Mouse (Mus musculus) intestine, postnatal 0 days (tissue): Measurements from ENCODE around the gene Tbc1d9. TPM values are rescaled to one million over a fixed set of nuclear protein-coding genes. Genes with fewer than 3 reads are reported as not detected.

Experiments used
- ATAC-seq: fragments of 200-750 bp; cut with Nextera tagmentation; 2 replicates; pipeline ENCODE4 v1.8.0; 2017; ENCODE audit warnings: mild to moderate bottlenecking, moderate TSS enrichment, moderate library complexity
- H3K27ac ChIP-seq: fragments of 300-500 bp; sonication (generic); 2 replicates; pipeline ENCODE4 v1.5.1; 2014; ENCODE audit warnings: mild to moderate bottlenecking, low read depth, low read length, moderate library complexity
- H3K27me3 ChIP-seq: fragments of 300-500 bp; sonication (generic); replicated peaks from 2 replicates; pipeline ENCODE4 v1.6.1; 2014; ENCODE audit warnings: low read length, mixed read lengths; ENCODE audit not compliant: control insufficient read depth, insufficient read depth
- H3K36me3 ChIP-seq: fragments of 300-500 bp; sonication (generic); 2 replicates; pipeline ENCODE4 v1.6.1; 2014; ENCODE audit warnings: mild to moderate bottlenecking, moderate library complexity; ENCODE audit not compliant: control insufficient read depth, insufficient read depth
- H3K4me1 ChIP-seq: fragments of 300-500 bp; sonication (generic); replicated peaks from 2 replicates; pipeline ENCODE4 v1.6.1; 2014; ENCODE audit warnings: antibody characterized with exemption, low read length, mixed read lengths; ENCODE audit not compliant: control insufficient read depth, insufficient read depth
- H3K4me2 ChIP-seq: fragments of 300-500 bp; sonication (generic); replicated peaks from 2 replicates; pipeline ENCODE4 v1.6.1; 2014; ENCODE audit warnings: low read depth, mild to moderate bottlenecking, moderate library complexity
- H3K4me3 ChIP-seq: fragments of 300-500 bp; sonication (generic); 2 replicates; pipeline ENCODE4 v1.5.1; 2014; ENCODE audit warnings: low read depth, low read length
- H3K9ac ChIP-seq: fragments of 300-500 bp; sonication (generic); 2 replicates; pipeline ENCODE4 v1.6.1; 2014; ENCODE audit warnings: mild to moderate bottlenecking, low read depth, low read length
- H3K9me3 ChIP-seq: fragments of 300-500 bp; sonication (generic); 2 replicates; pipeline ENCODE4 v1.6.1; 2016; ENCODE audit warnings: mixed run types; ENCODE audit not compliant: control insufficient read depth
- CTCF ChIP-seq: sonication (generic); IDR thresholded peaks from 2 replicates; pipeline ENCODE4 v1.5.1; 2016; ENCODE audit warnings: low read depth, mild to moderate bottlenecking, control low read depth, antibody characterized with exemption, moderate library complexity
- WGBS: fragments of 180-500 bp; shearing (Covaris S2); extraction: QIAGEN DNeasy Blood & Tissue Kit; methylation state at CpG from one replicate; pipeline ENCODE4 v1.1.7; 2014; 5-methylcytosine and 5-hydroxymethylcytosine counted together
- polyA plus RNA-seq: library from polyadenylated mRNA; unstranded; fragments of >200 nt; fragmentation: Nextera tagmentation; extraction: Ambion mirVana; gene quantifications from 2 replicates; pipeline ENCODE4 v1.2.1, GENCODE M21; 2015

Gene Tbc1d9
- polyA plus RNA-seq, 1 experiment from 2014 or later, result 1.7 TPM

DNA sequence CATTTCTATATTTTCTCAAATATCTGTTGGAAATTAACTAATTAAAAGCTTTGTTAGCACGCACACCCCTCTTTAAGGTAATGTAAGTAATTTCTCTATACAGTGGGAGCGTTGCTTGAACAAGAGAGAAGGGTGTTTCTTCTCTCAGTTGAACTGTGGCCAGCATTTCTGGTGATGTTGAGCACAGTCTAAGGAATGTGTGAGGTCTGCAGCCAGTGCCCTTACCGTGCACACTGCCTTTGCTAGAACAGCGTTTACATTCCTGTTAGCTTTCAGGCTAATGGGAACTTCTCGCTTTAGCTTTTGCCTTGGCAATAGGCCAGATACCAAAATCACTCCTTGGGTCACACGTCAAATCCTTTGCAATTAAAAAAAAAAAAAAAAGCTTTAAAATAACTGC is 21.2 kb downstream of the Tbc1d9 start:
- Histone ChIP-seq H3K27ac (no peak overlapping the region), H3K27me3 (no peaks in the 10 kb centered on the region), H3K36me3 (no peaks in the 10 kb centered on the region), H3K4me2 (no peak overlapping the region), H3K9me3 (no peaks in the 10 kb centered on the region), H3K9ac (no peak overlapping the region), H3K4me1 (peaks cover 8% of the 10 kb centered on the region; the same call in 1 of the 2 replicates), H3K4me3 (no peak overlapping the region)
- ATAC-seq, result no peak
- TF ChIP-seq CTCF, result no peak
- 37% methylated on average over 6 of the region's 6 CpGs for WGBS

DNA sequence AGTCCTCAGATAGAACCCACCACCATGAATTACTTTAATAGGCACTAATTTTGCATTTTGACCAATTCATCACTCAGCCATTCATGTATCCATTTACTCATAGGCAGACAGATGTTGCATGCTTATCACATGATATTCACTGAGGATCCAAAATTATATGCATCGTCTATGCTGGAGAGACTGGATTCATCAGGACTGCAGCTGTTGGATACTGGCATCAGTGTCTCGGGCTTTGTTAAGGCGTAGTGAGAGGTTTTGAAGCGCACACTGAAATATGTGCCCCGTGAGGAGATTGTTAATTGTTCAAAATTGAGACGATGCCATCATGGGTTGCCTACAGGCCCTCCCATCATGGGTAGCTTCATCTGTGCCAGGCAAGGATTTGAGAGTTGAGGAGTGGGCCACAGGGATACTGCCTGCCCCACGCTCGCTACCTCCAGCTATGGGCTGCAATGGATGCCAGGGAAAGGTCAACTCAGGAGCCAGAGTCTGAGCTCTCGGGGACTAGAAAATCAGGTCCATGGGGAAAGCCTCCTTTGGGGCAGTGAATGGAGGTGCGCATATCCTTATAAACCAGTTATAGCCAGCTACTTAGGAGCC is 22.3 kb downstream of the Tbc1d9 start:
- Histone ChIP-seq H3K4me1 (peaks cover 8% of the 10 kb centered on the region; the same call in 1 of the 2 replicates), H3K4me3 (no peak overlapping the region), H3K4me2 (no peak overlapping the region), H3K27ac (no peak overlapping the region), H3K9ac (no peak overlapping the region), H3K27me3 (no peaks in the 10 kb centered on the region), H3K9me3 (no peaks in the 10 kb centered on the region), H3K36me3 (no peaks in the 10 kb centered on the region)
- no peak for TF ChIP-seq CTCF
- 89% methylated on average over 10 of the region's 10 CpGs for WGBS
- ATAC-seq, result no peak

GRCm38 (mm10) chr8:83189538-83190095 is 24.5 kb downstream of the Tbc1d9 start:
- no peak overlapping the region for H3K9ac ChIP-seq
- TF ChIP-seq CTCF, result no peak
- H3K36me3 ChIP-seq, result no peaks in the 10 kb centered on the region
- no peaks in the 10 kb centered on the region for H3K4me1 ChIP-seq
- ATAC-seq, result peak; percentile 86
- WGBS, result 37% methylated on average over 4 of the region's 4 CpGs
- H3K27ac ChIP-seq, result no peak overlapping the region
- H3K27me3 ChIP-seq, result no peaks in the 10 kb centered on the region
- no peak overlapping the region for H3K4me3 ChIP-seq
- H3K4me2 ChIP-seq, result no peak overlapping the region
- no peaks in the 10 kb centered on the region for H3K9me3 ChIP-seq

DNA sequence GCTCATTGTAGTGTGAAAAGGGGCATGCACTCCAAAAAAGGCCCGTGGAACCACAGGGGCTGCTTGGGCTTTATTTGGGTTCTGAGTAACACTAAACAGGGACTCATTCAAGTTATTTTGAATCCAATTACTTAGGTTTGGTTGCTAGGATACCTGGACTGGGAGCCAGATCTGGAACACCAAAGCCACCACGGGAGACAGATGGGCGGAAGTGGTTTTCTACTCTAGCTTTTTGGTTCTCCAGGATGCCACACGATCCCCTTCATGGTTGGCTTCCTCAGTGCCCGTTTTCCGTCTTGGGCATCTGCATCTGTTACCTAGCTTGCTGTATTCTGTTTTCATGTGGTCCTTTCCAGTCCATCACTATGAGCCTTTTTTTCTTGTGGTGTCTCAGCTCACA is 30.9 kb downstream of the Tbc1d9 start:
- Histone ChIP-seq H3K27ac (no peak overlapping the region), H3K4me3 (no peak overlapping the region), H3K36me3 (no peaks in the 10 kb centered on the region), H3K9ac (no peak overlapping the region), H3K4me1 (0 out of 2 replicates have a peak, but pooled peaks cover 9% of the 10 kb centered on the region), H3K27me3 (no peaks in the 10 kb centered on the region), H3K4me2 (no peak overlapping the region), H3K9me3 (no peaks in the 10 kb centered on the region)
- no peak for ATAC-seq
- WGBS, result 82% methylated on average over 6 of the region's 6 CpGs
- TF ChIP-seq CTCF, result no peak

DNA sequence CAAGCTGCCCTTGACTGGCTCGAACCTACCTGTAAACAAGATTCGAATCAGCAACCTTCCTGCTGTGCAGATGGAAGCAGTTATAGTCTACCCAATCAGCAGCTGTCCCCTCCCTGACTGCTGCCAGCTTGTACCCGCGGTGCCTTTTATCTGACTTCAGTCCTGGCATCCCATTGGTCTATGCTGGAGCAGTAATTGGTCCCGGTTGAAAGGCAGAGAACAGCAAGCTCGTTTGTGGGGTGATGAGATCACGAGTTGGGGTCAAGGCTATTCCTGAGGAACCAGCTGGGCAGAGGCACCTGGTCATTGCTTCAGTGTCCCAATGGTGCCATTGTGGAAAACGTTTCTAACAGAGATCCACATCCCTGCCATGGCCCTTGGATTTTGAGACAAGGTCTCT is 34.6 kb downstream of the Tbc1d9 start:
- no peak overlapping the region for H3K4me2 ChIP-seq
- no peak for TF ChIP-seq CTCF
- 0 out of 2 replicates have a peak, but pooled peaks cover 9% of the 10 kb centered on the region for H3K4me1 ChIP-seq
- H3K9me3 ChIP-seq, result no peaks in the 10 kb centered on the region
- no peak overlapping the region for H3K4me3 ChIP-seq
- H3K9ac ChIP-seq, result no peak overlapping the region
- WGBS, result 60% methylated on average over 8 of the region's 8 CpGs
- no peaks in the 10 kb centered on the region for H3K36me3 ChIP-seq
- no peaks in the 10 kb centered on the region for H3K27me3 ChIP-seq
- ATAC-seq, result no peak
- H3K27ac ChIP-seq, result no peak overlapping the region

DNA sequence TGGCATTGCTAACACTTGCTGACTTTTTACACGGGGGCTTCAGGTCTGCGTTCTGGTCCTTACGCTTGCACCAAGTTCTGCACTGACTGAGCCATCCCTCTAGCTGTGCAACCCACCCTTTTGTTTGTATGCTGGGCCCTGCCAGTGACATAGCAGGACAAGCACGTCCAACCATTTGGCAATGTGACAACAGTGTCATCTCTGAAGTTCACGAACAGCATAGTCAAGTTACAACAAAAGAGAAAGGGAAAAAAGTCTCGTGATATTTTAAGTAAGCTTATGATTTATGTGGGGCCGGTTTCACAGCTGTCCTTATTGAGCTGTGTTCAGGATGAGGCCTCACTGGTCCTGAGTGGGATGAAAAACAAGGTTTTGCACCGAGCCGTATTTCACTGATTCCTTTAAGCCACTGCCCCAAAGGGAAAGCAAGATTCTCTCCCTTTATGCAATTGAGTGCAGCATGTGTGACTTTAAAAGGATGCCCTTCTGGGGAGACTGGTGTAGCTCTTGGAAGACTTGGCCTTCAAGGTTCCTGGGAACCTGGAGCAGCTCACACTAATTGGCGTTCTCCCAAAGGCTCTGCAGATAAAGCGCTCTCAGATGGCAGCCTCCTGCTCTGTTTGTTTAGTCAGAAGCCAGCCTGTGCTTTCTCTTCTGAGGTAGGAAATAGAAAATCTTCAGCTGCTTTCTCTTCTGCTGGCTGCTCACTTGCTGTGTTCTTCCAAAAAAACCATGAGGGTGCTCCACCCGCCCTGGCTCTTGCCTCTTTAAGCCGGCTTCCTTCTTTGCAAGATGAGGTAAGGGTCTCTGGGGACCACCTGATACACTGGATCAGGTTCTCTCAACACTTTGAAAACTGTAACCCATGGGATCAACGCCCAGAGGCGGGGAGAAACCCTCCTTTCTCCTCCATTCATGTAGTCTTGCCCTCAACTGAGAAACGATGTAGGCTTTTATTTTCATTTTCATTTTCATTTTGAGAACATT is 35.3 kb downstream of the Tbc1d9 start:
- 0 out of 2 replicates have a peak, but pooled peaks cover 9% of the 10 kb centered on the region for H3K4me1 ChIP-seq
- no peaks in the 10 kb centered on the region for H3K36me3 ChIP-seq
- H3K27me3 ChIP-seq, result no peaks in the 10 kb centered on the region
- H3K4me3 ChIP-seq, result no peak overlapping the region; the same call in 1 of the 2 replicates
- TF ChIP-seq CTCF, result no peak
- peak overlapping the region; percentile 42; the same call in 1 of the 2 replicates for H3K27ac ChIP-seq
- H3K9ac ChIP-seq, result no peak overlapping the region
- 45% methylated on average over 16 of the region's 16 CpGs for WGBS
- H3K4me2 ChIP-seq, result peak overlapping the region; percentile 52
- no peak; the same call in 1 of the 2 replicates for ATAC-seq
- no peaks in the 10 kb centered on the region for H3K9me3 ChIP-seq
